Mouse (Mus musculus): ENCODE results near the gene Mapkapk3. TPM values are rescaled to one million over a fixed set of nuclear protein-coding genes. Genes with fewer than 3 reads are reported as not detected.
A peak's percentile ranks its signal among the peaks of the same experiment; 100 is the strongest.

Gene Mapkapk3
- polyA plus RNA-seq, 1 experiment from 2014 or later: 24.8 TPM

DNA sequence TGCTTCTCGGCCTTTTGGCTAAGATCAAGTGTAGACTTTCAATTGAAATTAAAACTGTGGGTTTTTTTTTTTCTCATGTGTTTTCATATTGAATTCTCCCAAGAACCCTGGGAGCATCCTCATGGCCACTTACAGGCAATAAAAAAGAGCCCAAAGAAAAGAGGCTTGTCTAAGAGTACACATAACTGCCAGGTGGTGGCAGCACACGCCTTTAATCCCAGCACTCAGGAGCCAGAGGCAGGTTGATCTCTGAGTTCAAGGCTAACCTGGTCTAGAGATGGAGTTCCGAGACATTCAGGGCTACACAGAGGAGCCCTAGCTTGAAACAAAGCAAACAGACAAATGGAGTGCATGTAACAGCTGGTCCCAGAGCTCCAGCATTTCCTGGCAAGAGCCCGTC lies 43.5 kb downstream of the Mapkapk3 start:
- Histone ChIP-seq H3K4me1 (ENCODE audit: control insufficient read depth, insufficient read depth, low read length) (no peaks in the 10 kb centered on the region), H3K27me3 (ENCODE audit: control insufficient read depth, insufficient read depth, low read length) (no peaks in the 10 kb centered on the region), H3K36me3 (ENCODE audit: control insufficient read depth, insufficient read depth, low read length) (no peaks in the 10 kb centered on the region), H3K4me3 (ENCODE audit: low read depth, low read length) (no peak overlapping the region), H3K9ac (replicated peaks; ENCODE audit: low read depth, low read length) (no peak overlapping the region), H3K27ac (ENCODE audit: low read length) (no peak overlapping the region), H3K9me3 (ENCODE audit: control insufficient read depth, low read depth, low read length) (no peaks in the 10 kb centered on the region), H3K4me2 (replicated peaks; ENCODE audit: low read depth, low read length) (no peak overlapping the region)
- 51% methylated on average over 4 of the region's 4 CpGs for WGBS
- no peak for ATAC-seq (ENCODE audit: insufficient number of reproducible peaks, insufficient read depth, low FRiP score, low read depth)

DNA sequence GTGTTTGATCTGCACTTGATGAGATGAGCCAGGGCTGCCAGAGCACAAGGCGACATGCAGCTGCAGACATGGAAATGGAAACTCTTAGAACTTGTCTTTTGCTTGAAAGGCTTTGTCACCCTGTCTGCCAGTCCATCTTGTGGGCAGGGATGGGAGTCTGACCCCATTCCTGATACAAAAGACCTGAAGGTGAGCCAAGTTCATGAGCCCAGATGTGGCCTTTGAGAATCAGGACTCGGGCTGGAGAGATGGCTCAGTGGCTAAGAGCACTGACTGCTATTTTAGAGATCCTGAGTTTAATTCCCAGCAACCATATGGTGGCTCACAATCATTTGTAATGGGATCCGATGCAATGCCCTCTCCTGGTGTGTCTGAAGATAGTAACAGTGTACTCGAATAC lies 44.4 kb downstream of the Mapkapk3 start:
- ATAC-seq (ENCODE audit: insufficient number of reproducible peaks, insufficient read depth, low FRiP score, low read depth): no peak
- Histone ChIP-seq H3K9ac (replicated peaks; ENCODE audit: low read depth, low read length) (no peak overlapping the region), H3K36me3 (ENCODE audit: control insufficient read depth, insufficient read depth, low read length) (no peaks in the 10 kb centered on the region), H3K4me3 (ENCODE audit: low read depth, low read length) (no peak overlapping the region), H3K27me3 (ENCODE audit: control insufficient read depth, insufficient read depth, low read length) (no peaks in the 10 kb centered on the region), H3K9me3 (ENCODE audit: control insufficient read depth, low read depth, low read length) (no peaks in the 10 kb centered on the region), H3K4me2 (replicated peaks; ENCODE audit: low read depth, low read length) (no peak overlapping the region), H3K4me1 (ENCODE audit: control insufficient read depth, insufficient read depth, low read length) (no peaks in the 10 kb centered on the region), H3K27ac (ENCODE audit: low read length) (no peak overlapping the region)
- WGBS: 80% methylated on average over 4 of the region's 4 CpGs

DNA sequence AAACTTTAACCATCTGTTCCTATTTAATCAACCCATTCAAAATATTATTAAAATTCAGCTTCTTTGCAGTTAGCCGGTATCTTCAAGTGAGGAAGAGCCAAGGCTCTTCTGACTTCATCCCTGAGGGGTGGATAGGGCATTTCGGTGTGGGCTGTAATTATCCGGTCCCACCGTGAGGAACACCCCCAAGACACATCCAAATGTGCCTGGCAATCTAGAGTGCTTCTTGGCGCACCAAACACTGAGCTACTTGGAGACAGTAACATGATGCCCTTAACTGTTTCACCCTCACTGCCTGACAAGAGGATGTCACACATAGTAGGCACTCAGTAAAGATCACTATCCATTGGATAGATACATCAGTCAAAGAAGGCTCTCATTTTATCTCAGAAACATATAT lies 53.5 kb downstream of the Mapkapk3 start:
- WGBS: 68% methylated on average over 5 of the region's 5 CpGs

DNA sequence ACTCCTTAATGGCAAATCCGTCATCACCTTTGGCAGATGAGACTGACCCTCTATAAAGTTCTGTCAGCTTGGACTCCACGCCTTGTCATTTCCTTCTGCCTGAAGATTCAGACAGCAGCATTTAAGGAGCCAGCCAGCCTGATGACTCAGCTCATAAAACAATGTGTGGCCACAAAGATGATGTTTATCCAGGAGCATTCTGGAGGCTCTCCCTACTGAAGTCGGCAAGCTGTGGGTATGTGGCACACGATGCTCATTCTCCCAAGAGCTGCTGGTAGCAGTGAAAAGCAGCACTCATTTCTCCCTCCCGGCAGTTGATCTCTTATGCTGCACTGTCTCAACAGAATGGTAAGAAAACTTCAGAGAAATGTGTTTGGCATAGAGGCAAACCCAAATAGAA lies 54.4 kb downstream of the Mapkapk3 start:
- H3K4me1 ChIP-seq (ENCODE audit: control insufficient read depth, insufficient read depth, low read length): peaks cover 6% of the 10 kb centered on the region; the same call in 1 of the 2 replicates

More for the DNA sequence above, 53.5 kb downstream of the Mapkapk3 start:
- Histone ChIP-seq H3K4me3 (ENCODE audit: low read depth, low read length) (no peak overlapping the region), H3K4me2 (replicated peaks; ENCODE audit: low read depth, low read length) (no peak overlapping the region), H3K27me3 (ENCODE audit: control insufficient read depth, insufficient read depth, low read length) (peaks cover 55% of the 10 kb centered on the region), H3K27ac (ENCODE audit: low read length) (no peak overlapping the region), H3K9me3 (ENCODE audit: control insufficient read depth, low read depth, low read length) (no peaks in the 10 kb centered on the region), H3K9ac (replicated peaks; ENCODE audit: low read depth, low read length) (no peak overlapping the region), H3K4me1 (ENCODE audit: control insufficient read depth, insufficient read depth, low read length) (peaks cover 3% of the 10 kb centered on the region; the same call in 1 of the 2 replicates), H3K36me3 (ENCODE audit: control insufficient read depth, insufficient read depth, low read length) (no peaks in the 10 kb centered on the region)
- ATAC-seq (ENCODE audit: insufficient number of reproducible peaks, insufficient read depth, low FRiP score, low read depth): no peak

DNA sequence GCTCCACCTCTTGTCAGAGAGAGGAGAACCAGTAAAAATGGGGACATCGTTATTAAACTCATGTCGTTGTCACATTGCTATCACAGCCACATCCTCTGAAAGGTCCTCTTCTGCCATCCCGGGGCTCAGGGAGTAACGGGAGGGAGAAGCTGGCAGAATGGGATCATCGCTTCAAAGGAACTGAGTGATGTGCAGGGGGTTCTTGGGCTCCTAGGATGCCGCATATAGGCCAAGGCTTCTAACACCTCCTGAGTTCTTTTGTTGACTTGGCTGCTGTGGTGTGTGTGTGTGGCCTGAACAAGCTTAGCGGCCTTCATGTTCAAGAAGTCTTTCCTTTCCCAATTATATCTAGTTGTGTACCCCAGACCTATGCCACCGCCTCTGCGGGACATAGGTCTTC lies 57.5 kb downstream of the Mapkapk3 start:
- H3K27ac ChIP-seq (ENCODE audit: low read length): no peak overlapping the region
- peak overlapping the region; percentile 48; the same call in 1 of the 2 replicates for H3K4me3 ChIP-seq (ENCODE audit: low read depth, low read length)
- no peak for ATAC-seq (ENCODE audit: insufficient number of reproducible peaks, insufficient read depth, low FRiP score, low read depth)
- WGBS: 20% methylated on average over 9 of the region's 9 CpGs
- peak overlapping the region; percentile 96 for H3K4me2 ChIP-seq (replicated peaks; ENCODE audit: low read depth, low read length)
- no peaks in the 10 kb centered on the region for H3K36me3 ChIP-seq (ENCODE audit: control insufficient read depth, insufficient read depth, low read length)
- H3K9ac ChIP-seq (replicated peaks; ENCODE audit: low read depth, low read length): no peak overlapping the region
- H3K9me3 ChIP-seq (ENCODE audit: control insufficient read depth, low read depth, low read length): no peaks in the 10 kb centered on the region
- H3K27me3 ChIP-seq (ENCODE audit: control insufficient read depth, insufficient read depth, low read length): peaks cover 69% of the 10 kb centered on the region
- peaks cover 6% of the 10 kb centered on the region; the same call in 1 of the 2 replicates for H3K4me1 ChIP-seq (ENCODE audit: control insufficient read depth, insufficient read depth, low read length)

More for the DNA sequence above, 54.4 kb downstream of the Mapkapk3 start:
- WGBS: 44% methylated on average over 5 of the region's 5 CpGs
- Histone ChIP-seq H3K36me3 (ENCODE audit: control insufficient read depth, insufficient read depth, low read length) (no peaks in the 10 kb centered on the region), H3K9me3 (ENCODE audit: control insufficient read depth, low read depth, low read length) (no peaks in the 10 kb centered on the region), H3K27me3 (ENCODE audit: control insufficient read depth, insufficient read depth, low read length) (peaks cover 59% of the 10 kb centered on the region), H3K4me2 (replicated peaks; ENCODE audit: low read depth, low read length) (no peak overlapping the region), H3K4me3 (ENCODE audit: low read depth, low read length) (no peak overlapping the region), H3K27ac (ENCODE audit: low read length) (no peak overlapping the region), H3K9ac (replicated peaks; ENCODE audit: low read depth, low read length) (no peak overlapping the region)
- ATAC-seq (ENCODE audit: insufficient number of reproducible peaks, insufficient read depth, low FRiP score, low read depth): no peak

DNA sequence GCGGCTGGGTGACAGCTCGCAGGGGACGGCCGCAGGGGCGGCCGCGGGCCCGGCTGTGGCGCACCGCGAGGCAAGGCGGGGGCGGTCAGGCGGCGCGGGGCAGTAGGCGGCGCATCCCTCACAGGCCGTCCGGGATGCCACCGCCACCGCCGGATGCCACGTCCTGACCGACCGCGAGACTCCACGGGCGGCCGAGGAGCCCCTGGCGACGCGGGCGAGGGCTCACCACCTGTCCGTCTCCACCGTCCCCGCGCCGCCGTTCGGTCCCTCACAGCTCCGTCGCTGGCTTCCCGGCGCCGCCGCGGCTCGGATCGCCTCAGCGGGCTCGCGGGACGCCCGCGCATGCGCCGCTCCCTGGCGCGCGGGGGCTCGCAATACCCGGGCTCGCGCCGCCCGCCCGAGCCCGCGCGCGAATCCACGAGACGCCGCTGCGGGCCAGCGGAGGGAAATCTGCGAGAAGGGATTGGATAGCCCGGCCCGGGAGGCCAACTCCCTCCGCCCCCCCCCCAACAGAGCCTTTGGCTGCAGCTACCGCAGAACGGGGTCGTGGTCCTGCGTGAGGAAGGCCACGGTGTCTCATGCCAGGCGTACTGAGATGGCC lies 58.0 kb downstream of the Mapkapk3 start, which contains the start of gene Dock3:
Gene Dock3, minus strand, starts transcription at position 371 of the 601 bp plus-strand sequence.
- under 1% methylated on average over 73 of the region's 87 CpGs for WGBS
- Histone ChIP-seq H3K36me3 (ENCODE audit: control insufficient read depth, insufficient read depth, low read length) (no peaks in the 10 kb centered on the region), H3K9me3 (ENCODE audit: control insufficient read depth, low read depth, low read length) (no peaks in the 10 kb centered on the region), H3K4me2 (replicated peaks; ENCODE audit: low read depth, low read length) (peak within 1 kb of the TSS; percentile 96), H3K9ac (replicated peaks; ENCODE audit: low read depth, low read length) (peak within 1 kb of the TSS; percentile 28; the same call in 1 of the 2 replicates), H3K27ac (ENCODE audit: low read length) (no peak within 1 kb of the TSS), H3K27me3 (ENCODE audit: control insufficient read depth, insufficient read depth, low read length) (peaks cover 68% of the 10 kb centered on the region), H3K4me1 (ENCODE audit: control insufficient read depth, insufficient read depth, low read length) (peaks cover 6% of the 10 kb centered on the region; the same call in 1 of the 2 replicates), H3K4me3 (ENCODE audit: low read depth, low read length) (peak within 1 kb of the TSS; percentile 48)
- ATAC-seq (ENCODE audit: insufficient number of reproducible peaks, insufficient read depth, low FRiP score, low read depth): peak; percentile 78

DNA sequence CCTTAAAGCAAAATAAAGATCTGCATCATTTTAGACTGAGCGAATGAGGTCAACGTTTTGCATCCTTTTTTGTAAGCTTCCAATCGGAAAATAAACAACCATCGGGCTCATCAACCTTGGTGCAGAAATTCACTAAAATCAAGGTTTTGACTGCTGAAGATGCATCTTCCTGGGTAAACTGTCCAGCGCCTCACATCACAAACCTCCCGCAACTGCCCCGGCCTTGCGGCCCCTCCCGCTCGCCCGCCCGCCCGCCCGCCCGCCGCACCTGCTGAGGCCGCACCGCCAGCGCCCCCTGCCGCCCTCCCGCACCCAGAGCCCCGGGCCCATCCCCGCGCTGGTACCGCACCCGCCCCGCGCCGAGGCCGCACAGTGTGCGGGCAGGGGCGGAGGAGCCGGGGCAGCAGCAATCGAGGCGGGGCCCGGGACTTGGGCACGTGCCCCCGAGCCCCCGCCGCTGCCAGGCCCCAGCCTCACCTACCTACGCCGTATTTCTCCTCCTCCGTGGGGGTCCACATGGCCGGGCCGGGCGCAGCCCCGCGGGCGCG lies 58.6 kb downstream of the Mapkapk3 start:
- Histone ChIP-seq H3K27me3 (ENCODE audit: control insufficient read depth, insufficient read depth, low read length) (peaks cover 63% of the 10 kb centered on the region), H3K4me1 (ENCODE audit: control insufficient read depth, insufficient read depth, low read length) (peaks cover 6% of the 10 kb centered on the region; the same call in 1 of the 2 replicates), H3K9me3 (ENCODE audit: control insufficient read depth, low read depth, low read length) (no peaks in the 10 kb centered on the region), H3K27ac (ENCODE audit: low read length) (no peak overlapping the region), H3K4me2 (replicated peaks; ENCODE audit: low read depth, low read length) (peak overlapping the region; percentile 96), H3K36me3 (ENCODE audit: control insufficient read depth, insufficient read depth, low read length) (no peaks in the 10 kb centered on the region), H3K9ac (replicated peaks; ENCODE audit: low read depth, low read length) (peak overlapping the region; percentile 28; the same call in 1 of the 2 replicates), H3K4me3 (ENCODE audit: low read depth, low read length) (peak overlapping the region; percentile 48)
- WGBS: 2% methylated on average over 45 of the region's 50 CpGs
- ATAC-seq (ENCODE audit: insufficient number of reproducible peaks, insufficient read depth, low FRiP score, low read depth): peak; percentile 49; the same call in 1 of the 2 replicates

DNA sequence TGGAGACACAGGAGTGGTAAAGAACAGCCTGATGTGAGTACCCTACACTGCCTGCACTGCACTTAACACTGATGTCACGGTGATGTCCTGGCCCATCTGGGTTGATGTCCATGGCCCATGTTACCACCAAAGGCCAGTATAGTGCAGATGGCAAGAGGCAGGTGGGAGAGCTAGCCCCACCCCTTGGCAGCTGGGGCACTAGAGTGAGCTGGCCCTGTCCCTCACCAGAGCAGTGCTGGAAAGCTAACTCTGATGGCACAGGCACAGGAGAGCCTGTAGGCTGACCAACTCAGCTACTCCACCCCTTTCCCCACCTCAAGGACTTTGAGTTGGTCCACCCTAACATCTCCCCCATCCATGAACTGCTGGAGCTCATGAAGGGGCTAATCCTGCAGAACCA lies 65.1 kb downstream of the Mapkapk3 start:
- WGBS: 75% methylated on average over 1 of the region's 1 CpGs
- Histone ChIP-seq H3K9ac (replicated peaks; ENCODE audit: low read depth, low read length) (no peak overlapping the region), H3K9me3 (ENCODE audit: control insufficient read depth, low read depth, low read length) (no peaks in the 10 kb centered on the region), H3K4me1 (ENCODE audit: control insufficient read depth, insufficient read depth, low read length) (no peaks in the 10 kb centered on the region), H3K4me2 (replicated peaks; ENCODE audit: low read depth, low read length) (no peak overlapping the region), H3K36me3 (ENCODE audit: control insufficient read depth, insufficient read depth, low read length) (no peaks in the 10 kb centered on the region), H3K27me3 (ENCODE audit: control insufficient read depth, insufficient read depth, low read length) (peaks cover 14% of the 10 kb centered on the region), H3K27ac (ENCODE audit: low read length) (no peak overlapping the region), H3K4me3 (ENCODE audit: low read depth, low read length) (no peak overlapping the region)
- ATAC-seq (ENCODE audit: insufficient number of reproducible peaks, insufficient read depth, low FRiP score, low read depth): no peak

Data from stomach, embryonic 14.5 days (tissue).